Mouse (Mus musculus): ENCODE results near the gene Rab27a. TPM values are rescaled to one million over a fixed set of nuclear protein-coding genes. Genes with fewer than 3 reads are reported as not detected.

The Rab27a gene
- 3.1 and 3.2 TPM in 2 replicates for polyA plus RNA-seq (2015; fragmentation: Nextera tagmentation; extraction: Ambion mirVana)

DNA sequence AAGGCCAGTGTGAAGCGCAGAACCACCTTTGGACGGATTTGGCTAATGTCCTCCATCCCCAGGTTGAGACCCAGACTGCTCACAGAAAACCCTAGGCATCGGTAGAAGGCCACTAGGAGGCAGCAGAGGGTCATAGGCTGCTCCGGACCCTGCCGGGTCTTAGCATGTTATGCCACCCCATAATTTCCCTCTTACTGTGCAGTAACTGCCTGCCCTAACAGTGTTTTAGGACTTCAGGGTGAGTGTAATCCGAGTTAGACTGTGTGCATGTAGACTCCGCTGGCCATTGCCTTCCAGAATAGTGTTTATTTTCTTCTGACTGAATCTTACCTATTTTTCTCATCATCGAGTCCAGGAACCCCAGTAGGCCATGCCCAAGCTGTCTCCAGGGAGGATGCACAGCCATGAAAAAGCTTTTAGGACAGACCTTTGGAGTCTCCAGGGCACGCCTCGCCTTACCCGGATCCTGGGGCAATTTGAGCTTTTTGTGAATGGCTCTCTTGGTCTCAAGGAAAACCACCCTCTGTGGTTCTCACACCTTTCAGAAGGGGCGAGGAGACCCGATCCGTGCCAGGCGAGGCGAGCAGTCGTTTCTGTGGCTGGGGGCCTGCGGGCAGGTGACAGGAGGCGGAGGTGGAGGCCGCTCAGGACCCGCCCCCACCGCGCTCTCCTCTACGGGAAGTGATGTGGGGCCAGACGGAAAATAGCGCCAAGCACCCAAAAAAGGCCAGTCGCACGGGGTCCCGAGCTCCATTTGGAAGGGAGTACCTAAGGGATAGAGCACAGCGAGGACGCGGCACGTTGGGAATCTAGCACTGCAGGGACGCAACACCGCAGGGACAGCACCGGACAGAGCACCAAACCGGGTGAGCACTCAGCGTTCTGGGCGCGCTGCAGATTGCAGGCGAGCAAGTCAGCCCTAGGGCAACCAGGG lies at the start of gene Rab27a:
Gene Rab27a (plus strand): TSS at position 709 of the 934 bp plus-strand sequence.
- 2% methylated on average over 41 of the region's 41 CpGs for WGBS
- 0 out of 2 replicates have a peak within 1 kb of the TSS, but pooled peaks have one; percentile 7 for H3K27ac ChIP-seq (replicated peaks)
- peak within 1 kb of the TSS; percentile 55 for H3K9ac ChIP-seq
- no peaks in the 10 kb centered on the region for H3K36me3 ChIP-seq
- peak within 1 kb of the TSS; percentile 46 for H3K4me3 ChIP-seq
- no peaks in the 10 kb centered on the region for H3K9me3 ChIP-seq
- peak within 1 kb of the TSS; percentile 88 for H3K4me2 ChIP-seq
- H3K27me3 ChIP-seq = no peaks in the 10 kb centered on the region
- peaks cover 25% of the 10 kb centered on the region for H3K4me1 ChIP-seq (replicated peaks)
- peak; percentile 63 for ATAC-seq (ENCODE audit: low FRiP score, low read depth)

DNA sequence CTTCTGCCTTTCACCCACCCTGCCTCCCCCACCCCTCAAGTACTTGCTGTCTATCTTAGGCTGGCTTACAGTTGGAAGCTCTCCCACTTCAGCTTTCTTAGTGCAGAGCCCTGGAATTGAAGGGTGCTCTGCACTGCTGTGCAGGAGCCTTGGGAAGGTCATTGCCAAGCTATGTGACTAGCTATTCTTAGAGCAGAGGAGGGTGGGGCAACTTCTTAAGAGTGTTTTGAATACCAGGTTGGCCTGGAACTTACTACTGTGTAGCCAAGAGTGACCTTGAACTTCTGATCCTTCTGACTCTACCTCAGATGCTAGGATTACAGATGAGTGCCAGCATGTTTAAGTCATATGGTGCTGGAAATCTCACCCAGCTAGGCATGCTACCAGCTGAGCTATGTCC lies 48.5 kb upstream of the Rab27a start:
- Histone ChIP-seq H3K27ac (replicated peaks) (no peak overlapping the region), H3K36me3 (0 out of 2 replicates have a peak, but pooled peaks cover 3% of the 10 kb centered on the region), H3K27me3 (no peaks in the 10 kb centered on the region), H3K9ac (no peak overlapping the region), H3K4me1 (replicated peaks) (no peaks in the 10 kb centered on the region), H3K9me3 (no peaks in the 10 kb centered on the region), H3K4me2 (no peak overlapping the region), H3K4me3 (no peak overlapping the region)
- no peak for ATAC-seq (ENCODE audit: low FRiP score, low read depth)

- no peak overlapping the region for H3K4me3 ChIP-seq
- WGBS = 59% methylated on average over 7 of the region's 7 CpGs
- H3K4me1 ChIP-seq (replicated peaks) = no peaks in the 10 kb centered on the region
- ATAC-seq (ENCODE audit: low FRiP score, low read depth) = no peak
- H3K36me3 ChIP-seq = 0 out of 2 replicates have a peak, but pooled peaks cover 3% of the 10 kb centered on the region
- no peaks in the 10 kb centered on the region for H3K9me3 ChIP-seq
- no peak overlapping the region for H3K9ac ChIP-seq
- H3K27me3 ChIP-seq = no peaks in the 10 kb centered on the region
- H3K4me2 ChIP-seq = no peak overlapping the region
- no peak overlapping the region for H3K27ac ChIP-seq (replicated peaks)
These were observed 47.8 kb upstream of the Rab27a start for GRCm38 (mm10) chr9:72996806-72997205.

GRCm38 (mm10) chr9:73000487-73000886 lies 44.2 kb upstream of the Rab27a start:
- no peak overlapping the region for H3K4me3 ChIP-seq
- H3K27ac ChIP-seq (replicated peaks) = no peak overlapping the region
- H3K4me2 ChIP-seq = no peak overlapping the region
- H3K9me3 ChIP-seq = no peaks in the 10 kb centered on the region
- no peaks in the 10 kb centered on the region for H3K4me1 ChIP-seq (replicated peaks)
- no peaks in the 10 kb centered on the region for H3K27me3 ChIP-seq
- 79% methylated on average over 2 of the region's 2 CpGs for WGBS
- ATAC-seq (ENCODE audit: low FRiP score, low read depth) = no peak
- peaks cover 10% of the 10 kb centered on the region for H3K36me3 ChIP-seq
- H3K9ac ChIP-seq = no peak overlapping the region

DNA sequence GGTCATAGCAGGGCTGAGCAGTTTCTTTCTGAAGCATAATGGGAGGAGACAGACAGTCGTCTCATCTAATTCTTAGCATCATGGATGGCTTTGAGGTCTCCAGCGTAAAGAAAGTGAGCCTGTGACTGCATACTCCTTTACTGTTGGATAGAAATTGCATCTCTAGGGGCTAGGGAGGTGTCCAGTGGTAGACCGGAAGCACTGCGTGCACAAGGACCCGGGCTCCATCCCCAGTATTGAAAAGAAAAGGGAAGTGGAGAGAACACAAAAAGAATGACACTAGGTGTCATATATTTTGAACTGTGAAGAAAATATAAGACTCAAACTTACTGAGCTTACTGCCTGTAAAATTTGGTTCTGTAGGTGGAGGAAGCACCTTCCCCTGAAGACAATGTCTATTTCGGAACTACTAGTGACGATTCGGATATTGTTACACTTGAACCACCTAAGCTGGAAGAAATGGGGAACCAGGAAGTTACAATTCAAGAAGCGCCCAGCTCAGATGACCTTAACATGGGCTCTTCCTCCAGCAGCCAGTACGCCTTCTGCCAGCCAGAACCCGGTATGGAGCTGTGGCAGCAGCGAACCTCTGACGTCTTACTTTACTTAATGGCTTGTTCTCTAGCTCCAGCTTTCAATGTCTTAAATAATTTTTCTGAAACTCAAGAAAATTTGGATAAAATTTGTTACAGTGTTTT lies 43.2 kb upstream of the Rab27a start:
- H3K27me3 ChIP-seq = no peaks in the 10 kb centered on the region
- H3K27ac ChIP-seq (replicated peaks) = no peak overlapping the region
- WGBS = 91% methylated on average over 13 of the region's 13 CpGs
- no peak overlapping the region for H3K4me3 ChIP-seq
- no peaks in the 10 kb centered on the region for H3K9me3 ChIP-seq
- no peak overlapping the region for H3K4me2 ChIP-seq
- H3K4me1 ChIP-seq (replicated peaks) = no peaks in the 10 kb centered on the region
- ATAC-seq (ENCODE audit: low FRiP score, low read depth) = no peak
- H3K9ac ChIP-seq = no peak overlapping the region
- H3K36me3 ChIP-seq = peaks cover 18% of the 10 kb centered on the region

DNA sequence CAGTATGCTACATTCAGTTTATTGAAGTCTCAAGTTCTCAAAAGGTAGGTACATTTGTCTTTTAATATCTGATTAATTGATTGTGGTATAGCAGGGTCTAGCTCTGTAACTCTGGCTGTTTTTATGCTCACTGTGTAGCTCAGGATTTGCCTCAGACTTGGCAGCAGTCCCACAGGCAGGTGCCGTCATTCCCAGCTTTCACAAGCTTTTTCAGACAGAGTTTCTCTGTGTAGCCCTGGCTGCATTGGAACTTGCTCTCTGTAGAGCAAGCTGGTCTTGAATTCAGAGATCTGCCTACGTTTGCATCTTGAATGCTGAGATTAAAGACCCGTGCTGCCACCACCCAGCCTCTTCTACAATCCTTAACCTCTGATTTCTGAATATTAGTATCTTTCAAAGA lies 42.5 kb upstream of the Rab27a start:
- Histone ChIP-seq H3K4me1 (replicated peaks) (no peaks in the 10 kb centered on the region), H3K9ac (no peak overlapping the region), H3K27me3 (no peaks in the 10 kb centered on the region), H3K9me3 (no peaks in the 10 kb centered on the region), H3K36me3 (peaks cover 22% of the 10 kb centered on the region), H3K4me3 (no peak overlapping the region), H3K27ac (replicated peaks) (no peak overlapping the region), H3K4me2 (no peak overlapping the region)
- no peak for ATAC-seq (ENCODE audit: low FRiP score, low read depth)
- WGBS = 76% methylated on average over 3 of the region's 3 CpGs

- H3K4me2 ChIP-seq = no peak overlapping the region
- H3K9ac ChIP-seq = no peak overlapping the region
- no peak for ATAC-seq (ENCODE audit: low FRiP score, low read depth)
- H3K4me3 ChIP-seq = no peak overlapping the region
- H3K4me1 ChIP-seq (replicated peaks) = no peaks in the 10 kb centered on the region
- peaks cover 26% of the 10 kb centered on the region for H3K36me3 ChIP-seq
- H3K27me3 ChIP-seq = no peaks in the 10 kb centered on the region
- 88% methylated on average over 8 of the region's 8 CpGs for WGBS
- H3K9me3 ChIP-seq = no peaks in the 10 kb centered on the region
- H3K27ac ChIP-seq (replicated peaks) = no peak overlapping the region
These were observed 40.6 kb upstream of the Rab27a start for GRCm38 (mm10) chr9:73004076-73004475.

DNA sequence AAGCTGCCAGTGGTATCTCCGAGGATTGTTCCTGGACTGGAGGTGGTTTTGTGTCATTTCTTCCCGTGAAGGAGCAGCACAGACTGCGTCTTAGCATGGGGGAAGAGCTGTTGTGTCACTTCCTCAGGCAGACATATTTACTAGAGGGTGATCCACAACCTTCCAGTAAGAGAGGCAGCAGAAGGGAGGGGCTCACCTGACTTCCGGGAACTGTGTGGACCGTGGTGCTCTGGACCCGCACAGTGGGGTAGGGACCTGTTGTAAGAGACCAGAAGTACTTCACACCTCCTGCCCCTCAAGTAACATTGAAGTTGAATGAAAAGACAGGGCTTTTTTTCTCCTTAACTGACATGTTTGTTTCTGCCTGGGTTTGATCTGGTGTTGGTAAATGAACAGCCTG lies 39.5 kb upstream of the Rab27a start:
- 90% methylated on average over 6 of the region's 6 CpGs for WGBS
- Histone ChIP-seq H3K4me3 (no peak overlapping the region), H3K9me3 (no peaks in the 10 kb centered on the region), H3K4me2 (no peak overlapping the region), H3K27me3 (no peaks in the 10 kb centered on the region), H3K36me3 (peaks cover 30% of the 10 kb centered on the region), H3K27ac (replicated peaks) (no peak overlapping the region), H3K4me1 (replicated peaks) (no peaks in the 10 kb centered on the region), H3K9ac (no peak overlapping the region)
- ATAC-seq (ENCODE audit: low FRiP score, low read depth) = no peak

DNA sequence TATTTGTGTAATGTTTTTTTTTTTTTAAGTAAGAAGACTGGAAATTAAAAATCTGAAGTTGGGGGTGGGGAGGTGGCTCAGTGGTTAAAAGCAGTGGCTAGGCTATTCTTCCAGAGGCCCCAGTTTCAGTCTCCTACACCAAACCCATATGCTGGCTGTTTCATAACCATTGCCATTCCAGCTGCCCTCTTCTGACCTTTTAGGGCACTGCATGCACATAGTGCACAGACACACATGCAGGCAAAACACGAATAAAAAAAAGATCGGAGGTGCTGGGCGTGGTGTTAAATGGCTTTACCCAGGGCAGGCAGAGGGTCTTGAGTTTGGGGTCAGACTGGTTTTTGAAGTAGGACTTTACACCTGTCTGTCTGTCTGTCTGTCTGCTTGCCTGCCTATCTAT lies 38.5 kb upstream of the Rab27a start:
- WGBS = 94% methylated on average over 3 of the region's 3 CpGs
- no peak overlapping the region for H3K4me2 ChIP-seq
- no peak for ATAC-seq (ENCODE audit: low FRiP score, low read depth)
- no peaks in the 10 kb centered on the region for H3K27me3 ChIP-seq
- H3K4me1 ChIP-seq (replicated peaks) = no peaks in the 10 kb centered on the region
- no peaks in the 10 kb centered on the region for H3K9me3 ChIP-seq
- no peak overlapping the region for H3K27ac ChIP-seq (replicated peaks)
- H3K36me3 ChIP-seq = peaks cover 36% of the 10 kb centered on the region
- no peak overlapping the region for H3K9ac ChIP-seq
- no peak overlapping the region for H3K4me3 ChIP-seq

DNA sequence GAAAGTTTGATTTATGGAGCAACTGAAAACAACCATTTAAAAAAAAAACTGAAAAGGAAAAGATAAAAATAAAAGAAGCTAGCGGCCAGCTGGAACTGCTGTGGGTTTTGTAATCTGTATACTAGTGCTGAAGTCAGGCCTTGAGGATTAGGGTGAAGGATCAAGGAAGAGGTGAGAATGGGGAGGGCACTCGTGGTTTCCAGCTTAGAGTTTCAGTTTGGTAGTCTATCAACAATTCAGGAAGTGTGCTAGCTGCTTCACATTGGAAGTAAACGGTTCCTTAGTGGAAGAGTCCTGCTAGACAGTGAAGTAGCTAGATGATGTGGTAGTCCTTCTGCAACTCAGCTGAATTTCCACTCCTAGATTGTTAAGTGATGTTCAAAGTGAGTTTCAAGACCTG lies 36.3 kb upstream of the Rab27a start:
- Histone ChIP-seq H3K9me3 (no peaks in the 10 kb centered on the region), H3K36me3 (peaks cover 53% of the 10 kb centered on the region), H3K4me2 (no peak overlapping the region), H3K4me1 (replicated peaks) (no peaks in the 10 kb centered on the region), H3K4me3 (no peak overlapping the region), H3K27ac (replicated peaks) (no peak overlapping the region), H3K27me3 (no peaks in the 10 kb centered on the region), H3K9ac (no peak overlapping the region)
- 77% methylated on average over 3 of the region's 3 CpGs for WGBS
- ATAC-seq (ENCODE audit: low FRiP score, low read depth) = no peak

DNA sequence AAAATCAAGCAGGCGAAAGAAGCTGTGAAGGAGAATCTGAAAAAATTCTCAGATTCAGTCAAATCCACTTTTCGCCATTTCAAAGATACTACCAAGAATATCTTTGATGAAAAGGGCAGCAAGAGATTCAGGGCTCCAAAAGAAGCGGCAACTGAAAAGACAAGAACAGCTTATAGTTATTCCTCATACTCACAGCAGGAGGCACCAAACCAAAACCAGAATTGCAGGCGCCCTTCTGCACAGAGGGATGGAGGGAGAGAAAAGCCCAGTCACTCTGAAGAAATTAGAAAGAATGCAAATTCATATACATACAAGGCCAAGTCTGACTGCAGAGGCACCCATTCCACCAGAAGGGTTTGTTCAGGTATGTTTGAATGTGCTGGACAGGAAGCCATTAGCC lies 32.0 kb upstream of the Rab27a start:
- no peaks in the 10 kb centered on the region for H3K9me3 ChIP-seq
- H3K36me3 ChIP-seq = peaks cover 74% of the 10 kb centered on the region
- H3K4me2 ChIP-seq = no peak overlapping the region
- ATAC-seq (ENCODE audit: low FRiP score, low read depth) = no peak
- H3K27me3 ChIP-seq = no peaks in the 10 kb centered on the region
- no peak overlapping the region for H3K4me3 ChIP-seq
- WGBS = 86% methylated on average over 4 of the region's 4 CpGs
- H3K4me1 ChIP-seq (replicated peaks) = no peaks in the 10 kb centered on the region
- H3K27ac ChIP-seq (replicated peaks) = no peak overlapping the region
- no peak overlapping the region for H3K9ac ChIP-seq

DNA sequence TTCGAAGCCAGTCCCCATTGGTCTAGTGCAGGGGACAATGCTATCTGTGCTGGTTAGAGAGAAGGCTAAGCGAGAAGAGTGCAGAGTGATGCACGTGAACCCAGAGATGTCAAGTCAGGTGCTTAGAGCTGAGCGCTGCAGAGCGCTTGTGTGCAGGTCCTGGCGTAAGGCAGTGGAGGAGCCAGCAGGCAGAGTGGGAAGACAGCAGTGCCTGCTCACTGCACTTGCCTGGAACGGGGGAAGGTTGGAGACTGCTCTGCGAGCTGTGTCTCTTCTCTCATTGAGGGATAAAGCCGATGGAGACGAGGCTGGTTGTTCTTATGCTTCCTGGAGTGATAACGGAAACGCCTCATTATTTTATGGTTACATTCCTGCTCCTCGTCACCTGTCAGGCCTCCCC lies 29.9 kb upstream of the Rab27a start:
- H3K36me3 ChIP-seq = peaks cover 79% of the 10 kb centered on the region
- no peak for ATAC-seq (ENCODE audit: low FRiP score, low read depth)
- H3K9ac ChIP-seq = no peak overlapping the region
- WGBS = 94% methylated on average over 13 of the region's 13 CpGs
- H3K4me2 ChIP-seq = no peak overlapping the region
- H3K27ac ChIP-seq (replicated peaks) = no peak overlapping the region
- H3K4me1 ChIP-seq (replicated peaks) = no peaks in the 10 kb centered on the region
- H3K4me3 ChIP-seq = no peak overlapping the region
- H3K27me3 ChIP-seq = no peaks in the 10 kb centered on the region
- no peaks in the 10 kb centered on the region for H3K9me3 ChIP-seq
